Mouse (Mus musculus) telencephalon, adult 2 months (tissue): ENCODE measurements around the gene Agk.

Source experiments
- DNase-seq: peaks from one replicate; pipeline ENCODE4 v3.0.0-alpha.2; 2011; ENCODE audit warnings: low read depth, low spot score

Agk gene

DNA sequence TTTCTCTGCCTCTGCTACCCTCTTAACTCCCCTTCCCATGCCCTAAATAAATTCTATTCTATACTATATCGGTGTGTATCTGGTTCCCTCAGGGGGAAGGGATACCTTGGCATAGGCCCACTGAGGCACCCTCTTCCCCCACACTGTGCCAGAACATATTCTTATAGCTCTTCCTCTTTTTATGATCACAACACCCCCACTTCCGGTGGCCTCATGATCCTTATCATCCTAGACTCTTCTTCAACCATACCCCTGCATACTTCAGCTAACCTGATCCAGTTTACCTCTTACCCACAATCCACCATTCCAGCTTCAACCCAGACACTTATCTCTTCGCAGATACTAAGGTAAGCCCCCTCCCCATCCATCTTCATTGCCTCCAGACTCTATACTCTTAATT is 86.1 kb downstream of the Agk start:
- no peak for DNase-seq

- DNase-seq, result no peak
These were observed 88.1 kb downstream of the Agk start for GRCm38 (mm10) chr6:40413046-40413445.

GRCm38 (mm10) chr6:40413565-40413964 is 88.6 kb downstream of the Agk start:
- DNase-seq, result no peak

- DNase-seq, result no peak
These were observed 90.8 kb downstream of the Agk start for GRCm38 (mm10) chr6:40415799-40416198.

DNA sequence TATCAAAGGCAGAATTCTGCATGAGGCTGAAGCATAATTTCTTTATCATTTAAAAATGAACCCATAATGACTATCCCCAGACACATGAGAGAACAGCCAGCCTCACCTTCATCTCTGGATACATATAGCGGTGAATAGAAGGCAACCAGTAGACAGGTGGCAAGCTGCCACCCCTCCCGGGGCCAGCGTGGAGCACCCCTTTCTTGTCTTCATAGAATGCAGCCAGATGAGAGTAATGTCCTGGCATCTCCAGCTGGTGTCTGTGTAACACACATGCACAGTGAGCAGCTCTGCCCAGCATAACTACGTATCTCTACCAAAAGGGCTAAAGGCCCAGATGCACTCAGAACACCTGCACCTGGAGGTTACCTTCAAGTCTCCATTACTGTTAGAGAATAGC is 93.4 kb downstream of the Agk start:
- no peak for DNase-seq

GRCm38 (mm10) chr6:40421099-40421498 is 96.1 kb downstream of the Agk start:
- DNase-seq, result no peak

DNA sequence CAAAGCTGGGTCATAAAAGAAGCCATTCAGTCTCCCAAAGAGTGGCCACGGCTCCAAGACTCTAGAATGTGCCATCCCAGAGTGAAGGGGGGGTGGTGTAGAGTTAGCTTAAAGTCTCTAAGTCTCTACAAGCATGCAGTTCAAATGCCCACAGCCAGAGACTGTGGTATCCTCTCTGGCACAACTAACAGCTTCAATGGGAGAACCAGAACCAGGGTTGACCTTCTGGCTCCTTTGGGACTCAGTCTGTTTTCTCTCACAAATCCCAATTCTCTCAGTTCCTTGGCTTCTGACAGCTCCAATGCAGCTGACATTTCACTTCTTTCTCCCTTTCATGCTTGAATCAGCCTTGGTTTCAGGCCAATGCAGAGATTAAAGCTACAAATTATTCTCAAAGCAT is 98.0 kb downstream of the Agk start:
- no peak for DNase-seq

GRCm38 (mm10) chr6:40423774-40424173 is 98.8 kb downstream of the Agk start:
- no peak for DNase-seq

- no peak for DNase-seq
These were observed 102.5 kb downstream of the Agk start for GRCm38 (mm10) chr6:40427441-40427840.

- DNase-seq, result no peak
These were observed 103.7 kb downstream of the Agk start for GRCm38 (mm10) chr6:40428696-40429095.

DNA sequence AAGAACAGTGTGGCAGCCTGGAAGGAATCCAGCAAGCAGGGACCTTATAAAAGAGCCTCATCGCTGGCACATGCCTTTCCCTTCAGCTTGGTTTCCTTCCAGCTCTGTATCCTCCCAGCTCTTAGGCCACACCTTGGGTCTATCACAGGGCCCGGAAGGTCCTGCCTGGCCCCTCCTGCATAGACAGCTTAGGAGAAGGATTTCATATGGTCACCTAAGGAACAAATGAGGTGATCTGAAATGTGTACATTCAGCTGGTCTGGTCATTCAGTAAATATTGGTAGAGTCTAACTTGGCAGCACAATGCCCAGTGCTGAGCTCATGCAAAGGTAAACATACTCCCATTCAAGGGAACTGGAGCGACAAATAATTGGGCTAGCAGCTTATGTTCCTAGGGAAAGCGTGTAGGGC is 104.6 kb downstream of the Agk start:
- no peak for DNase-seq

DNA sequence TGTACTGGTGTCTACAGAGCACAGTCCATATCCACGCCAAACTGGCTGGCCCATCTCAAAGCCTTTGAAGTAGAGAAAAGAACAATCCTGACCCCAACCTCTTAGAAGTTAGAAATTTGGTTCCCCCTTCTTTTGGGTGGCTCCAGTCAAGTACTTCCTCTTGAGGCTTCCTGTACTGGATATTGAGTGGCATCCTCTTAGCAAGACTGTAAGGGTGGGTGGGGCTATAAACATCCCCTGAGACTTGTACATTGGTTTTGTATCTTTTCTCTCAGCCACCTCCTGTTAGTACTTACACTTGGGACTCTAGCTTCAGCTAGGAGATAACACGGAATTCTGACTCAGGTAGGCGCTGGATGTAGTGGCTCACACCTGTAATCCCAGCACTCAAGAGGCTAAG is 105.3 kb downstream of the Agk start:
- DNase-seq, result no peak

GRCm38 (mm10) chr6:40430878-40431277 is 105.9 kb downstream of the Agk start:
- DNase-seq, result no peak

DNA sequence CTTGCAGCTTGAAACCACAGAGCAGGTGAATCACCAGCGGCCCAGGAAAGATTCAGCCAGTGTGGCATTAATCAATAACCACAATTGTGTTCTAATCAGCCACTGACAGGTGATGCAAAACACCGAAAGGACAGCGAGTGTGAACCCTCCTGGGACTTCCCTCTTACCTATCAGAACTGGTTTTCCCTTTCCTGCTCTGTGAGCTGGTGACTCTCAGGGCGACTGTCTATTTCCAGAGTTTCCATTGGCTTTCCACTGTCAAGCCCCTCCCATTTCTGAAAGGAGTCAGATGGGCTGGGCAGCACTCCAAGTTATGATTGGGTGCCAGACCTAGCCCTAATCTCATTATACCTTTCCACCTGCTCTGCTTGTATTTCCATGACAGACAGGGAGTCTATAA is 106.4 kb downstream of the Agk start:
- no peak for DNase-seq

- DNase-seq, result no peak
These were observed 106.8 kb downstream of the Agk start for GRCm38 (mm10) chr6:40431812-40432211.

GRCm38 (mm10) chr6:40432346-40433275 is 107.6 kb downstream of the Agk start:
- peak; percentile 89 for DNase-seq

DNA sequence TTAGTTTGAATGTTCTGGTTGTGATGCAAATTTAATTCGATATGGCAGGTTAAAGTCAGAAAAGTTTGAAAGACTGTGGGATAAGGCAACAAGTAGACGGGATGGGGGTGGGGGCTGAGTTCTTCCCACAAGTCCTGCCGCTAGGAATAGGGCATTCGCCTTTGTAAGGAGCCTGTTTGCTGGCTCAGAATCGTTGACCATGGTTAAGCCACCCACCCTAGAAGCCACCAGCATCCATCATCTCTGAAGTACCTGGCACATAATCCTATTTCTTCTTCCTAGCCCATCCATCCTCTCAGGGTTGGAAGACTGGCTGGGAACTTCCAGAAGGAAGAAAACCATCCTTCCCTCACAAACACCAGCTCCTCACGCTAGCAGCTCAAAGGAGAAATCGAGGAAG is 109.7 kb downstream of the Agk start:
- no peak for DNase-seq

DNA sequence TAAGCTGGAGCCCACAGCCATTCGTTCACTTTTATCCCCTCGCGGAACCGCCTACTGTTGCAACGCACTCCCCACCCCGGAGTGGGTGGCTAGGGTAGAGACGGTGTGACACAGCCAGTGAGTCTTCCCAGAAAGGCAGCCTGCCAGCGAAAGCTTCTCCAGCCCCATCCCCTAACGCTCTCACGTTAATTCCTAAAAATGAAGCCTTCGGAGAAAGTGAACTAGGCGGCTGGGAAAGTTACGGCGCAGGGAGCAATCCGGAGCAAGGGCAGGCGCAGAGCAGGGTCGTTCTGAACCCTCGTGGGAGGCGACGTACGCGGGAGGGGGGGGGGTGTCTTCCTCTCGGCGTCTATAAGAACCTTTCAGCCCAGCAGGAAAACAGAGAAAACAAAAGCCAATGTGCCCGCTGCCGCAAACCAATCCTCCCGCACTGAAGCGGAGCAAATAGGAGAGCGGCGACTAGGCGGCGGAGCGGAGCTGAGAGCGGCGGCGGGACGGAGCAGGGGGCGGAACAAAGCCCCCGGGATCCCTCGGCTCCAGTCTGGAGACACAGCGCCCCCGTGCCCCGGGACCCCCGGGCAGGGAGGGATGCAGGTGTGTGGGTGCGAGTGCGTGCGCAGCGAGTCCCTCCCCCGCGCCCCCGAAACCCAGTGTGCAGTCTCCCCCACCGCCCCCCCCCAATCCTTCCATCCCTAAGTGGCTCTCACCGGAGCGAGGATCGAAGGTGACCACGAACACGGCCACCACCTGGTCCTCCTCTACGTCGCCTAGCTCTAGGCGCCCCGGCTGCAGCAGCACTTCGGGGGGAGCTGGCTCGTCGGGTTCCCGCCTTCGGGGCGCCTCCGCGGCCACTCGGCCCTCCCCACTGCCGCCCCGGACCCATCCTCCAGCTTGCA is 110.4 kb downstream of the Agk start:
- peak; percentile 73 for DNase-seq

DNA sequence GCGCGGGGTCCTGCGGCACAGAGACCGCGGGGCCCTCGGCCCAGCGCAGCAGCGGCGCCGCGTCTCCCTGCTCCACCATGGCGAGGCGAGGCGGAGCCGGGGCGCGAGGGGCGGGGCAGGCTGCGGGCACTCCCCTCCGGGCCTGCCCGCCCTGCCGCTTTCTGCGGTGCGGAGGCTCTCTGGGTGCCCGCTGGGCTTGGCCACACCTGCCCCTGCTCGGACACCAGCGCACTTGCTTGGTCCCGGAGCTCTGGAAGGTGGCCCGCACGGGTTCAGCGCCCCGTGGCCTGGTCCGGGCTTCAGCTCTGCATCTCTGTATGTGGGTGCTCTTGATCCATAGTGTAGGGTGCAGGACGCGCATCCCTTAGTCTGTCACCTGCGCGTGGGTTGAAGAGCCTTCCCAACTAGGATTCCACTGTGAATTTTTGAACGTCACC is 111.1 kb downstream of the Agk start, which contains the start of gene E330009J07Rik:
E330009J07Rik (minus strand) TSS at position 89 of the 437 bp plus-strand sequence.
- DNase-seq, result peak; percentile 79

DNA sequence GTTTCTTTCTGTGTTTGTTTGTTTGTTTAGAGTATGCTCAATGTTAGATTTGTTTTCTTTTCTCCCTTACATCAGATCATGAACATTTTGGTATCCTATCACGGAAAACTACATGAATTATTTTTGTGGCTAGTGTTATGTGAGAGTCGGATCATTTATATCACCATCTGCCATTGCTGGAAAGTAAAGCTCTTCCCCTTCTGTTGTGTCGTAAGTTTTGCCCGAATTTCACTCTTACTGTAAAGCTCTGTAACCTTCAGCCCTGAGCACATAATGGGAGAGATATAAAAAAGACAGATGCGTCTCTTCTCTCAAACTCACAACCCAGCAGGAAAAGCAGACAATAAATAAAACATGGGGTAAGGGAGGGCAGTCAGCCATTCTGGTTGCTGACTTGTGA is 114.0 kb downstream of the Agk start, which contains the start of gene Wee2:
Wee2 (plus strand) TSS at position 153 of the 400 bp plus-strand sequence.
- no peak for DNase-seq

- DNase-seq, result no peak
These were observed 114.8 kb downstream of the Agk start for GRCm38 (mm10) chr6:40439731-40440130.

- no peak for DNase-seq
These were observed 116.3 kb downstream of the Agk start for GRCm38 (mm10) chr6:40441276-40441675.
